Mouse (Mus musculus): ENCODE results near the gene Sdr39u1. TPM values are rescaled to one million over a fixed set of nuclear protein-coding genes. Genes with fewer than 3 reads are reported as not detected.

The Sdr39u1 gene
- polyA plus RNA-seq, 1 experiment, result 218 TPM

DNA sequence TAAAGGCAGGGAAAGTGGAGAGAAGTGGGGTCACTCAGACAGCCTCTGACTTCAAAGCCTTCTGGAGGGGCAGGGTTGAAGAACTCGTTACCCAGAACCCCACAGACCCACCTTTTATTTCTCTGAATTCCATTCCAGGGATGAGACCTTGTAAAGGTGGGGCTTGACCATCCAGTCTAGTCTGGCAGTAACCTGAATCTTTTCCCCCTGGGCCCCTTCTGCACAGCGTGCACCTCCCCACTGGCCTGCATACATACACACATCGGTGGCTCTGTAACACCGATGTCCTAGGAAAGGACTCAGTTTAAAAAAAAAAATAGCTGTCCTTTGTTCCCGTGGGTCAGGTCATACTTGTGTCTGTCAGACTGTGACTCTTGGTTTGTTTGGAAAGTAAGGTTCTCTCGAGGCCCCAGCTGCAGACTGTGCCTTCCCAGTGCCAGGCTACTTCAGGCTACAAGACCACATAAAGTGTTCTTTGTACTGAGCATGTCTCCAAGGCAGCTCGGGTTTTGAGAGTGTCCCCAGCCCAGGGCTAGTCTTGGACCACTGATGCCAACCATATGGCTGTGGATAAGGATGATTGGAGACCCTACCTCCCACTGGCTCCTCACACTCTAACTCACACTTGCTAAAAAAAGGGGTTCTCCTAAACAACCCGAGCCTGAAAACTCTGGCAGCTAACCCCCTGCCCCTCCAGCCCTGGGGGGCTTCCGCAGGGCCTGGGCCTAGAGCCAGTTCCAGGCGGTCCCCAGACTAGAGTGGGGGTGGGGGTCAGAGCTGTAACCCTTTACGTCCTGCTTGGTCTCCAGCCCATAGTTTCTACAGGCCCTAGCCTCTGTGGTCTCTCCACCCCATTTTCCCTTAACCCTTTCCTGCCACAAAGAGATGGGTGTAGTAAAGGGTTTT lies 47.2 kb downstream of the Sdr39u1 start:
- H3K4me3 ChIP-seq (replicated peaks; ENCODE audit: insufficient read depth, low read depth, low read length), result peak overlapping the region; percentile 6

DNA sequence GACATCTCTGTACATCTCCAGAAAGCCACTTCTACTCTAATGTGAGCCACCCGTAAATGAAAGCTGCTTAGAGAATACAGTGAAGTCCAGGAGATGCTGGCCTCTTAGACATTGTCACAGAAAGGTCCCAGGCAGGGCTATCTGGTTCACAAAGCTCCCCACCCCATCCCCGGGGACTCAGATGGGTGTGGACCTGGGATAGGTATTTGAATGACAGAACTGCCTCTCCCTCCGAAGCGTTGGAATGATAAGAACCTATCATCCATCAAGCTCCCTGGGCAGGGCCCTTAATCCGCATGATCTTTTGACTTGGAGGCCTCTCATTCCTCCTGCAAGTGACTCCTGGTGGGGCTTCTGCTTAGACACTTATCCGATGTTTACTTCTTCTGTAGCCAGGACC lies 49.2 kb downstream of the Sdr39u1 start:
- no peaks in the 10 kb centered on the region for H3K27me3 ChIP-seq (ENCODE audit: control insufficient read depth, insufficient read depth, low read length)
- H3K4me3 ChIP-seq (replicated peaks; ENCODE audit: insufficient read depth, low read depth, low read length), result no peak overlapping the region
- H3K27ac ChIP-seq (ENCODE audit: insufficient read depth, low read length), result no peak overlapping the region
- 84% methylated on average over 6 of the region's 6 CpGs for WGBS
- TF ChIP-seq POLR2A (IDR thresholded peaks at IDR 0.05; ENCODE audit: borderline replicate concordance, insufficient read depth, low read length) (no peak), CTCF (IDR thresholded peaks at IDR 0.05; ENCODE audit: borderline replicate concordance, insufficient read depth, low read depth, low read length) (no peak)
- no peaks in the 10 kb centered on the region; the same call in 1 of the 2 replicates for H3K4me1 ChIP-seq (ENCODE audit: control insufficient read depth, insufficient read depth, low read length)
- DNase-seq, result no peak

More for the DNA sequence above, 47.2 kb downstream of the Sdr39u1 start:
- 37% methylated on average over 11 of the region's 11 CpGs for WGBS
- Histone ChIP-seq H3K27ac (ENCODE audit: insufficient read depth, low read length) (no peak overlapping the region), H3K4me1 (ENCODE audit: control insufficient read depth, insufficient read depth, low read length) (no peaks in the 10 kb centered on the region; the same call in 1 of the 2 replicates), H3K27me3 (ENCODE audit: control insufficient read depth, insufficient read depth, low read length) (no peaks in the 10 kb centered on the region)
- no peak for DNase-seq
- TF ChIP-seq POLR2A (IDR thresholded peaks at IDR 0.05; ENCODE audit: borderline replicate concordance, insufficient read depth, low read length), result no peak
- TF ChIP-seq CTCF (IDR thresholded peaks at IDR 0.05; ENCODE audit: borderline replicate concordance, insufficient read depth, low read depth, low read length), result no peak

Other genes starting within 250 kb of the Sdr39u1 start
- 44.8 and 44.9 TPM in 2 replicates for gene Mdp1, start 239.8 kb downstream of the Sdr39u1 start, polyA plus RNA-seq (2012; rRNA removed)
- 29.2 and 29.6 TPM in 2 replicates for gene Gmpr2, start 228.4 kb downstream of the Sdr39u1 start, polyA plus RNA-seq (2012; rRNA removed)
- gene Nedd8, start 228.2 kb downstream of the Sdr39u1 start, polyA plus RNA-seq (2012; rRNA removed), result 414 and 434 TPM in 2 replicates
- gene Tinf2, start 218.5 kb downstream of the Sdr39u1 start, polyA plus RNA-seq (2012; rRNA removed), result 36.0 and 38.5 TPM in 2 replicates
- 0.07 and 0.08 TPM in 2 replicates for gene Tgm1, start 186.4 kb downstream of the Sdr39u1 start, polyA plus RNA-seq (2012; rRNA removed)
- 64.1 and 66.8 TPM in 2 replicates for gene Rabggta, start 178.0 kb downstream of the Sdr39u1 start, polyA plus RNA-seq (2012; rRNA removed)
- gene Dhrs1, start 154.6 kb downstream of the Sdr39u1 start, polyA plus RNA-seq (2012; rRNA removed), result 113 and 122 TPM in 2 replicates
- 10.7 and 10.8 TPM in 2 replicates for gene Nop9, start 154.6 kb downstream of the Sdr39u1 start, polyA plus RNA-seq (2012; rRNA removed)
- 10.5 and 15.2 TPM in 2 replicates for gene Cideb, start 141.8 kb downstream of the Sdr39u1 start, polyA plus RNA-seq (2012; rRNA removed)
- gene Ltb4r2, start 138.9 kb downstream of the Sdr39u1 start, polyA plus RNA-seq (2012; rRNA removed), result 0.07 and 0.08 TPM in 2 replicates
- gene Ltb4r1, start 134.3 kb downstream of the Sdr39u1 start, polyA plus RNA-seq (2012; rRNA removed), result 0.33 and 0.36 TPM in 2 replicates
- 4.0 and 4.1 TPM in 2 replicates for gene Adcy4, start 116.2 kb downstream of the Sdr39u1 start, polyA plus RNA-seq (2012; rRNA removed)
- gene Ripk3, start 111.4 kb downstream of the Sdr39u1 start, polyA plus RNA-seq (2012; rRNA removed), result 0.39 and 0.60 TPM in 2 replicates
- 1.5 and 1.7 TPM in 2 replicates for gene Nfatc4, start 77.1 kb downstream of the Sdr39u1 start, polyA plus RNA-seq (2012; rRNA removed)
- gene Nynrin, start 46.3 kb downstream of the Sdr39u1 start, polyA plus RNA-seq (2012; rRNA removed), result 4.5 and 4.8 TPM in 2 replicates
- 534 and 635 TPM in 2 replicates for gene Cbln3, start 15.9 kb downstream of the Sdr39u1 start, polyA plus RNA-seq (2012; rRNA removed)
- gene Khnyn, start 15.3 kb downstream of the Sdr39u1 start, polyA plus RNA-seq (2012; rRNA removed), result 47.4 and 52.8 TPM in 2 replicates
- not detected in 2 replicates for gene Cma1, start 44.4 kb upstream of the Sdr39u1 start, polyA plus RNA-seq (2012; rRNA removed)
- not detected in 2 replicates for gene Cma2, start 50.7 kb upstream of the Sdr39u1 start, polyA plus RNA-seq (2012; rRNA removed)
- not detected in 2 replicates for gene Mcpt1, start 117.7 kb upstream of the Sdr39u1 start, polyA plus RNA-seq (2012; rRNA removed)
- not detected in 2 replicates for gene Mcpt9, start 130.2 kb upstream of the Sdr39u1 start, polyA plus RNA-seq (2012; rRNA removed)
- gene Mcpt2, start 141.7 kb upstream of the Sdr39u1 start, polyA plus RNA-seq (2012; rRNA removed), result not detected in 2 replicates
- gene Mcpt4, start 162.0 kb upstream of the Sdr39u1 start, polyA plus RNA-seq (2012; rRNA removed), result 0.13 TPM in 1 of 2 replicates, not detected in the other
- not detected in 2 replicates for gene Mcpt8, start 185.0 kb upstream of the Sdr39u1 start, polyA plus RNA-seq (2012; rRNA removed)
- gene Ctsg, start 202.3 kb upstream of the Sdr39u1 start, polyA plus RNA-seq (2012; rRNA removed), result not detected in 2 replicates
- gene Gzme, start 220.3 kb upstream of the Sdr39u1 start, polyA plus RNA-seq (2012; rRNA removed), result not detected in 2 replicates
- not detected in 2 replicates for gene Gzmd, start 232.3 kb upstream of the Sdr39u1 start, polyA plus RNA-seq (2012; rRNA removed)

All from cerebellum, adult 2 months (tissue).